Mouse (Mus musculus) heart, postnatal 25 days (tissue): Measurements from ENCODE around the gene Ugt1a6b. TPM values are rescaled to one million over a fixed set of nuclear protein-coding genes. Genes with fewer than 3 reads are reported as not detected.
"Not testable (repeated sequence)": the region's sequence is repeated elsewhere in the genome, so short reads cannot be mapped to it uniquely, and the experiment has no call there.

ENCODE experiments used
- DNase-seq: peaks from one replicate; pipeline ENCODE4 v3.0.0; 2022; ENCODE audit warnings: low spot score
- intact Hi-C: fragments of 180-260 bp; cut with DNase I; formaldehyde crosslinking; loops from one replicate; pipeline ENCODE4 v1.15.1; 2025
- total RNA-seq, 2 experiments: library from RNA; stranded (reverse); gene quantifications; 2 replicates each; pipeline ENCODE4 v1.2.3; 2021

Gene Ugt1a6b
- total RNA-seq, 2 experiments from 2014 or later: 0.57 to 0.67 TPM

DNA sequence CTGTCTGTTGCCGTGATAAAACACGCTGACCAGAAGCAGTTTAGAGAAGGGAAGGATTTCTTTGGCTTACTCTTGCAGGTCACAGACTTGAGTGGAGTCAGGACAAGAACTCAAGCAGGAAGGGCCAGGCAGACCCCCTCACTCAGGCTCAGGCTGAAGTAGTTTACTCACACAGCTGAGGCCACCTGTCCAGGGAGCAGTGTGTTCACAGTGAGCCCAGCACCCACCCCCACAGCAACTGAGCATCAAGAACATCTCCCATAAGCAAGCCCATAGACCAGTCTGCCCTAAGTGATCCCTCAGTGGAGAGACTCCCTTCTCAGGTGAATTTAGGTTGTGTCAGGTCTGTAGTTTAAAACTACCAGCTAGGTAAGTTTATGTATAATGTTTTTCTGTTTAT is 6.6 kb downstream of the Ugt1a6b start:
- intact Hi-C loops, DNase-seq: not testable (repeated sequence)

DNA sequence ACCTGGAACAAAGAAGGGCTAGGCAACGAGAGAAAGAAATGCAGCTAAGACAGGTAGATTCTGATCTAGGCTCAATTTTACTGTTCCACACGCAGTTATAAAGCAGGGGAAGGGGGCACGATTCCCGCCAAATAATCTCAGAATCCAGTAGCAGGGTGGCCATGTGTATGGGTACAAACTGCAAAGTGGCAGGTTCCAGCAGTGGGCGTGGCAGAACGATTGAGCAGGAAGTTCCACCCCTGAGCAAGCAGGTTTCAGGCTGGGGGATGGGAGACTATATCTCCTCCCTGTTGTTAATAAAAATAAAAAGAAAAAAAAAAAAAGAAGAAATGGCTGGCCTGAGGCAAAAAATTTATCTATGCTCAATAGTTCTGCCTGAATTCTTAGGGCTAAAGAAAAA is 9.7 kb downstream of the Ugt1a6b start:
- DNase-seq, intact Hi-C loops: not testable (repeated sequence)

DNA sequence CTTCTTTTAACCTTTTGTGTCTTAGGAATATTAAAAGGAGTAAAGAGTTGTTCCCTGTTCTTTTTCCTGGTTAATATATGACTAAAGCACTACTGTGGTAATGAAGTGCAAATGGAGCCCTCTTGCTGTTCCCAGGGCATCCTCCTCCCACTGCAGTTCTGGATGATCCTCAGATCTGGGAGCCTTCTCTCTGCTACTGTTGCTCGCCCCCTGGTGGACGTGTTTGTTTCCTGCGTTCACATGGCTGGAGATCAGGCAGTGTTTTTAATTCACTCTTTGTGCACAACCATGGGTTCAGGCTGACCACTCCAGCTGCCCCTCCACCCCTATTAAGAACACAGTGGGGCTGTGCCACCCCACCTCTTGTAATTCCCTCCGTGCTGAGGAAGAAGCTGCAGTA is 17.5 kb downstream of the Ugt1a6b start:
- DNase-seq, intact Hi-C loops: not testable (repeated sequence)

DNA sequence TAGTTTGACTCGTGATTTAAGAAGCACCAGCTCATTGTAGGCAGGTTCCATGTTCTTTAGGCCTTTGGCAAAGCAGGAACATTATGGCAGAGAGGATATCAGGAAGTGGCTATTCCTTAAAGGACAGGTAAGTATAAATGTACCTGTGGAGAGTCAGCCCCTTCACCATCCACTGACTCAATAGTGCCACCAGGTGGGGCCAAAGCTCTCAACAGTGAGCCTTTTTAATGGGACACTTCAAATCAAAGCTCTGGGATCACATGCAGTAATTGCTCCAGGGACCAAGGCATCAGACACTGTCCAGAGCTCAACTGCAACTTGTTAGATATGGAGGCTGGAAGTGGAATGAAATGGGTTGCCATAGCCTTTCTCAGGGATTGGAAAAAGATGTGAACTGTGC is 18.5 kb downstream of the Ugt1a6b start:
- DNase-seq, intact Hi-C loops: not testable (repeated sequence)

DNA sequence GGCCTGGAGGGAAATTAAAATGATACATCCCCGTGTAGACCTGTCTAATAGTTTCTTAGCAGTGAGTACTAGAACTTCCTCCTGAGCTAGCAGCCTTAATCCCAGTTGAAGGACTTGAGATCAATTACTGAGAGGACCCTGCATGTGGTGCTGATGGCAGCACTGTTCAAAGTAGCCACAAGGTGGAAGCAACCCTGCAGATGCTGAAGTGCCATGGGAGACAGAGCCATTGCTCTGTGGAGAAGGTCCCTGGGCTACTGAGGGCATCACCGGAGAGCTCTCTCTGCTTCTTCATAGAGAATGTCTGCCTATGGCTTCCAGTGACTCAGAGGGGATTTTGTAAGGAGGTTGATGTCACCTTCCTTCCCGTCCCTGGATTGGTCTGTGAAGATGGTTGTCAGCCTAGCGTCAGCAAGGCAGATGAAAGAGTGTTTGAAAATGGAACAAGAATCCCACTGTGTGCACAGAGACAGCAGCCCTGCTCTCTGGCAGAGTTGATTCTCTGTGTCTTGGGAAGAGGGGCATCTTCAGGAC is 22.8 kb downstream of the Ugt1a6b start:
- intact Hi-C loops, DNase-seq: not testable (repeated sequence)

DNA sequence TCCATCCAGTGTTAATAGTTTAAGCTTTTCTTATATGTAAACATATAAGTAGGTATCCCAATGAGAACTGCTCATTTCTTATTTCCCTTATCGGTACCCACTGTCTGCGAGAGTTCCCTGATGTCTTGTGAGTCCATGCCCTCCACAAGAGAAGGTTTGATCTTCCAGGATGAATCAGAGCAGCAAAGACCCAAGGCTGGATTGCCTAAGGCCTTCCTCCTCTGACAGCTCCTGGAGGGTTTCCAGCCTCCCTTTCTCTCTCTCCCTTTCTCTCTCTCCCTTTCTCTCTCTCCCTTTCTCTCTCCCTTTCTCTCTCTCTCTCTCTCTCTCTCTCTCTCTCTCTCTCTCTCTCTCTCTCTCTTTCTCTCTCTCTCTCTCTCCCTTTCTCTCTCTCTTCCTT is 26.0 kb downstream of the Ugt1a6b start:
- DNase-seq, intact Hi-C loops: not testable (repeated sequence)

DNA sequence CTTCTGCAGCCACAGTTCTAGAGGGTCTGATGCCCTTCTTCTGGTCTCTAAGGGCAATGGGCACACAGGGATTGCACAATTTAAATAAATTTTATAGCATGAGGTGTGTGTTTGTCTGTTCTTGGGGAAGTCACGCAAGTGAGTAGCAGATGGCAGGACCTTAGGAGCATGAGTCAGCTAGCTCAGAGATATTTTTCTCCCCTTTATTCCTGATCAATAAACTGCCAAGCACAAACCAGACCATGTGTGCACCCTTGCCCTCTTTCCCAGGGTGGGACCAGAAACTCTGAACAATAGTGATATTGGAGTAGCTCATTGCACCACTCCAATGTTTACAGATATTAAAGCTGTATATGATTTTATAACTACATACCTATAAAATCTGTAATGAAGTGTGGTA is 27.2 kb downstream of the Ugt1a6b start:
- intact Hi-C loops, DNase-seq: not testable (repeated sequence)

DNA sequence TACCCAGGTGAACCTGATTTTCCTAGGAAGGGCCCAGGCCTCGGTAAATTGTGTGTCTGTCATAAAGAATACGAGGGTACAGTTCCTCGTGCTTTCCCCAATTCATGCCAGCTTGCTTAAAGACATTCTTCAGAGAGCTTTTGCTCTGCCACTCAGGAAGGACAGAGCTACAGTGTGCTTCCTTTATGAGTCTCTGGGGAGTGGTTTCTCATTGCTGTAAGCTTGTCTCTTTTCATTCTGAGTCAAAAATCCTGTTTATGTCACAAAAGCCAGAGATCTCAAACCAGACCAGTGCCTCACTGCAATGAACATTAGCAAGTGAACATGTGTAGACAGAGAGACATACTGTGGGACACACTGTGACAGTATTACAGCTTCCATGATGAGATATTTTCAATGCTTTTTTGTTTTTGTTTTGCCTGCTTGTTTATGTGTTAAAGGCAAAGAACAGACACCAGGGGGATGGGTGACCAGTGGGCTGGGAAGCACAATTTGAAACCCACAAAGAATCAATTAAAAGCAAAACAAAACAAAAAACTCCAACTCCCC is 30.9 kb downstream of the Ugt1a6b start:
- DNase-seq: no peak
- intact Hi-C loops: no loop called here

DNA sequence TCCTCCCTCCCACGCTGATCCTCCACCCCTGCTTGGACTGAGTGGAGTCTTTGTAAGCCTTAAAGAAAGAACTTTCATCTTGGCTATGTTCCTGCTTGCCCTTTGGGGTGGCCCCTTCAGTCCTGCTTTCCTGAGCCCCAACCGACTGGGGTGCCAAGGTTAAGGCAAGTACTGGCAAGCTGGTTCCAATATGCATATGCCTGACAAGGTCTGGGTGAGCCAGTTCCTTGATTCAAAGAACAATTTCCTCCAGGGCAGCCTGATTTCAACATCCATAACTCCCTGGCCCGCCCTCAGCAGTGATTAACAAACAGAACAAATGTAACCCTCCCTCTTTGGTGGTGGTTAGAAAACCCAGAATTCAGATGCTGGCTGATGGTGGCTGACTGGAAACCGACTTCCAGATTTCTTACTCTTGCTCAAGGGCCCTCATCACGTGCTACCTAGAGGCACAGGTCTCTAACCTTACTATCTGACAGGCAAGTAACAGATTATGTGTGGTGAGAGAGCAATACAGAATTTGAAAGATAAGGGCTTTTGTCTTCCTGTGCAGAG is 31.5 kb downstream of the Ugt1a6b start, which contains the start of gene Ugt1a6a:
Gene Ugt1a6a, plus strand, starts transcription at position 353 of the 555 bp plus-strand sequence.
- peak; percentile 5 for DNase-seq
- intact Hi-C loops: not testable (repeated sequence)

DNA sequence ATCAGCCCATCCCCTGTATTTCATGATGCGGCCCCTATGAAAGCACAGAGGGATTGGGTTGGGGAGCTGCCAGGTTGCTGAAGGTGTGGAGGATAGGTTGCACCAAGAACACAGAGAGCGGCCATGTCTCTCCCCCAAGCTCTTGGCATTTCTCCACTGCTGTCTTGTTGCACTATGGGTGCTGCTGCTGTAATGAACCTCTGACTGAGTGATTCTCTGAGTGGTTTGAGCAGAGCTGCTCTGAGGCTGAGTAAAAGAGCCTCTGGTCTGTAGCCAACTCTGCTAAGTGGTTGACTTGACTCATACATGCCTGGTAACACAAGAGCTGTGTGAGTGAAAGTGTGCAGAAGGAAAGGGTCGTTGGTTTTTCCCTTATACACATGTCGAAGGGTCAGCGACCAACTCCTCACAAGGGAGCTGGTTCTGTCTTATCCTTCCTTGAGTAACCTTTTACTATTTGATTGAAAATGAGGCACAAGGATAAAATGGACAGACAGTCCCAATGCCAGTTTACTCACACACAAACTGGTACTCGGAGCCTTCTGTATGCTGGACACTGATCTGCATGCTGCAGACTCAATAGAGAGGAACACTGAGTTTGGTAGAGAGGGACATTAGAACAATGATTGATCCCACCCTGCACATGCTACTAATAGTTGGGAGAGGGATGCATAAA is 32.3 kb downstream of the Ugt1a6b start:
- DNase-seq, intact Hi-C loops: not testable (repeated sequence)

DNA sequence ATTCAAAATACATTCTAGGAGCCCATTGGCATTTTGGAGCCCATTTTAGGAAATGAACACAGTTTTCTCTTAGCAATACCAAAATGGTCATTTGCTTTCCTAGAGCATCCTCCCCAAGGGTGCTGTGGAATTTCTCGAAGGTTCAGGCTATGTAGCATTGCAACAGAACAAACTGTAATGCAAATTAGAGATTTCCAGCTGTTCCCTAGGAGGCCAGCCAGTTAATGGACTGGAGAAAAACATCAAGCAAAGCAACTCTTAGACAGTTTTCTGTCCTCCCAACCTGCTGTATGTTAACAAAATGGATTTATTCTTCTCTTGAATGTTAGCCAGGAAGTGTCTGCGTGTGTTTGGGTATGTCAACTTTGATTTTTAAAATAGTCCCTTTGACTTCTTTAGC is 33.6 kb downstream of the Ugt1a6b start:
- intact Hi-C loops: no loop called here
- no peak for DNase-seq

DNA sequence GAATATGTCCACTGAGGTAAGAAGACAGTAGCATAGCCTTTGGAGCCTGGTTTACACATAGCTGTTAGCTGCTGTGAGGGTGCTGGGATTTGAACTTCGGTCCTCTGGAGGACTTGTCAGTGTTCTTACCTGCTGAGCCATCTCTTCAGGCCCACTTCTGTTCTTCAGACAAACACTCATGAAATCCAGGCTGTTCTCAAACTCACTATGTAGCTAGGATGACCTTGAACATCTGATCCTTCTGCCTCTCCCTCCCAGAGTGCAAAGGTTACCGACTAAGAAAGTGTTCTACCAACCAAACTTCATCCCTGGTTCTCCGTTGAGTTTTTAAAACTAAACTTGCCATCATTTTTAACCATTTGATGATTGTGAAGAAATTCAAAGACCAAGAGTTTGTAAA is 34.2 kb downstream of the Ugt1a6b start:
- intact Hi-C loops: no loop called here
- no peak for DNase-seq

DNA sequence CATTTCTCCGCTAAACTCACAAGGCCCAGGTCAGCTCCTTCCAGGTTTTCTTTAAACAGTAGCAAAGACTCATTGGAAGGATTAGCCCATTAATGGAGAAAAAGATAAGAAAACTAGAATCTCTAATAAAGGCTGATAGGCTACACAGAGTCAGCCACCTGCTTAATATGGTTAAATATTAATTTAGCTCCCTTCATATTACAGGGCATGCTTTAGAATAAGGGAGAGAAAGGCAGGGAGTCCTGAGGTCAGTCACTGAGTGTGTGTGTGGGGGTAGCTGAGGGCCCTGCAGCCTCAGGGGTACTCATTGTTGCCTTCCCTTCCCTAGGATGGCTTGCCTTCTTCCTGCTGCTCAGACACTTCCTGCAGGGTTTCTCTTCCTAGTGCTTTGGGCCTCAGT is 35.1 kb downstream of the Ugt1a6b start:
- intact Hi-C loops: no loop called here
- DNase-seq: no peak

DNA sequence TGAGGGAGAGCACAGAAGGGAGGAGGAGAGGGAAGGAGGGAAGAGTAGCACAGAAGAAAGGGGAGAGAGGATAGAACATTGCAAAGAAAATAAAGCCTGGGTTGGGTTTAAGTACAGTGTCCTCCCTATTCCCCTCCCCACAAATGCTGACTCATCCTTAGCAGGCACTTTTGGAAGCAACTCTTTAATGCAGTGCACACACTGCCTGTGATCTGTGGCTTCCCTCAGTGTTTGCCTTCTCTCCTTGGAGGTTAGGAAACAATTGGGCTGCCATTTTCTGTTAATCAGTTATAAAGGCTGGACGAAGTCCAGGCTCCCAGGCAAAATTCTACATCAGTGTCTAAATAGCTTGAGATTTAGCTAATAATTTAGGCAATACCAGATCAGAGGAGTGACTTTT is 37.4 kb downstream of the Ugt1a6b start:
- DNase-seq, intact Hi-C loops: not testable (repeated sequence)

DNA sequence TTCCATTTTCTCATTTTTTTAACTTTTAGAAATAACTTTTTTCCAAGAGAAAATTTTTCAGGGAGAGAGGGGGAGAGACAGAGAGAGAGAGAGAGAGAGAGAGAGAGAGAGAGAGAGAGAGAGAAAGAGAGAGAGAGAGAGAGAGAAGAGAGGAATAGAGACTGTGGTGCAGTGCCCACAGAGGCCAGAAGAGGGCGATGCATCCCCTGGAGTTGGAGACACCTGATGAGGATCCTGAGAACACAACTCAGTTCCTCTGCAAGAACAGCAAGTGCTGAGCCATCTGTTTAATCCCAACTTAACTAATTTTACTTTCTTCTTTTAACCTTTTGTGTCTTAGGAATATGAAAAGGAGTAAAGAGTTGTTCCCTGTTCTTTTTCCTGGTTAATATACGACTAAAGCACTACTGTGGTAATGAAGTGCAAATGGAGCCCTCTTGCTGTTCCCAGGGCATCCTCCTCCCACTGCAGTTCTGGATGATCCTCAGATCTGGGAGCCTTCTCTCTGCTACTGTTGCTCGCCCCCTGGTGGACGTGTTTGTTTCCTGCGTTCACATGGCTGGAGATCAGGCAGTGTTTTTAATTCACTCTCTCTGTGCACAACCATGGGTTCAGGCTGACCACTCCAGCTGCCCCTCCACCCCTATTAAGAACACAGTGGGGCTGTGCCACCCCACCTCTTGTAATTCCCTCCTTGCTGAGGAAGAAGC is 41.1 kb downstream of the Ugt1a6b start:
- DNase-seq, intact Hi-C loops: not testable (repeated sequence)

DNA sequence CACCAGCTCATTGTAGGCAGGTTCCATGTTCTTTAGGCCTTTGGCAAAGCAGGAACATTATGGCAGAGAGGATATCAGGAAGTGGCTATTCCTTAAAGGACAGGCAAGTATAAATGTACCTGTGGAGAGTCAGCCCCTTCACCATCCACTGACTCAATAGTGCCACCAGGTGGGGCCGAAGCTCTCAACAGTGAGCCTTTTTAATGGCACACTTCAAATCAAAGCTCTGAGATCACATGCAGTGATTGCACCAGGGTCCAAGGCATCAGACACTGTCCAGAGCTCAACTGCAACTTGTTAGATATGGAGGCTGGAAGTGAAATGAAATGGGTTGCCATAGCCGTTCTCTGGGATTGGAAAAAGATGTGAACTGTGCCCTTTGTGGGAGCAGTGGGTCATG is 42.2 kb downstream of the Ugt1a6b start:
- DNase-seq, intact Hi-C loops: not testable (repeated sequence)

DNA sequence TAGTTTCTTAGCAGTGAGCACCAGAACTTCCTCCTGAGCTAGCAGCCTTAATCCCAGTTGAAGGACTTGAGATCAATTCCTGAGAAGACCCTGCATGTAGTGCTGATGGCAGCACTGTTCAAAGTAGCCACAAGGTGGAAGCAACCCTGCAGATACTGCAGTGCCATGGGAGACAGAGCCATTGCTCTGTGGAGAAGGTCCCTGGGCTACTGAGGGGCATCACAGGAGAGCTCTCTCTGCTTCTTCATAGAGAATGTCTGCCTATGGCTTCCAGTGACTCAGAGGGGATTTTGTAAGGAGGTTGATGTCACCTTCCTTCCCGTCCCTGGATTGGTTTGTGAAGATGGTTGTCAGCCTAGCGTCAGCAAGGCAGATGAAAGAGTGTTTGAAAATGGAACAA is 47.1 kb downstream of the Ugt1a6b start:
- intact Hi-C loops, DNase-seq: not testable (repeated sequence)

DNA sequence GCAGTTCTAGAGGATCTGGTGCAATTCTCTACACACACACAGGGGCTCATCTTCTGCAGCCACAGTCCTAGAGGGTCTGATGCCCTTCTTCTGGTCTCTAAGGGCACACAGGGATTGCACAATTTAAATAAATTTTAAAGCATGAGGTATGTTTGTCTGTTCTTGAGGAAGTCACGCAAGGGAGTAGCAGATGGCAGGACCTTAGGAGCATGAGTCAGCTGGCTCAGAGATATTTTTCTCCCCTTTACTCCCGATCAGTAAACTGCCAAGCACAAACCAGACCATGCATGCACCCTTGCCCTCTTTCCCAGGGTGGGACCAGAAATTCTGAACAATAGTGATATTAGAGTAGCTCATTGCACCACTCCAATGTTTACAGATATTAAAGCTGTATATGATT is 55.4 kb downstream of the Ugt1a6b start:
- no peak for DNase-seq
- intact Hi-C loops: no loop called here

DNA sequence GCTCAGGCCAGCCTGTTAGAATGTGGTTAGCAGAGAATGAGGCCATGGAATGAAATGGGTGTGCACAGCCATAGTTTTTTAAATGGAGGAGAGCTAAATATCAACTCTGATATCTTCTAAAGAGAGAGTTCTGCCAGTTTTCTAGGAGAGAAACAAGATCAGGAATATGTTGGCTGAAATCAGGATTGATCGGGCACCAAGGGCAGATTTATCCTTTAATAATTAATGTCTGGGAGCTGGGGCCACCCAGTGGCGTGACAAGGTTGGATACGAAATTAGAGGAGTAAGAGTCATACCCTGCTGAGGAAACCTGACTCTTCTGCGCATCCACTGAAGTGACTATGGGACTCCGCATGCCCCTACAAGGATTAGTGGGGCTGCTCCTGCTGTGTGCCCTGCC is 62.7 kb downstream of the Ugt1a6b start, which contains the start of gene Ugt1a5:
Gene Ugt1a5, plus strand, starts transcription at position 302 of the 400 bp plus-strand sequence.
- intact Hi-C loops: no loop called here
- no peak for DNase-seq

DNA sequence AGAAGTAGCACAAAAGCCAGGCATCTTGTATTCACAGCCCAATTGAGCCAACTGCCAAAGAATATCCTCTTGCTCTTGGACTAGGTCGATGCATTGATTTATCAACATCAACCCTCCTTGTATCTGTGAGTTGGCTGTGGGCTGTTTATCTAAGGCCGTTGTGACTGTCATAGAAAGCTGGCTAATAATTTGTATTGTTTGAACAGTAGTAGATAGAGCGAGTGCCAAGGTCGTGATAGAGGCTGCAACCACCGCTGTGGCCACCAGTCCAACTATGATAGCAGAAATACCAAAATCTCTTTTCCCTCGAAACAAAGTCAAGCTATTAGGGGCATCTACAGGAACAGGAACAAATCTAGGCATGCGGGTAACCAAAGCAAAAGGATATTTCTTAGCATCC is 69.1 kb downstream of the Ugt1a6b start:
- intact Hi-C loops, DNase-seq: not testable (repeated sequence)
